Mouse (Mus musculus) heart, adult 2 months (tissue): Measurements from ENCODE around the gene Fos. TPM values are rescaled to one million over a fixed set of nuclear protein-coding genes. Genes with fewer than 3 reads are reported as not detected.

Source experiments
- DNase-seq, 2 experiments: peaks; one replicate each; pipeline ENCODE4 v3.0.0; 2021
- H3K27ac ChIP-seq: fragments of 200-600 bp; 2 replicates; pipeline ENCODE4 v1.8.1; 2022
- H3K27me3 ChIP-seq: fragments of 200-500 bp; 2 replicates; pipeline ENCODE4 v1.6.1; 2012; ENCODE audit warnings: mild to moderate bottlenecking, low read length, inconsistent platforms, mixed read lengths; ENCODE audit not compliant: control insufficient read depth, insufficient read depth
- H3K36me3 ChIP-seq: fragments of 200-500 bp; 2 replicates; pipeline ENCODE4 v1.6.1; 2012; ENCODE audit warnings: low read length, inconsistent platforms; ENCODE audit not compliant: control insufficient read depth, insufficient read depth
- H3K4me1 ChIP-seq: fragments of 200-500 bp; 2 replicates; pipeline ENCODE4 v1.6.1; 2011; ENCODE audit warnings: low read length; ENCODE audit not compliant: control insufficient read depth, insufficient read depth
- H3K4me3 ChIP-seq: fragments of 200-600 bp; 2 replicates; pipeline ENCODE4 v1.8.1; 2022
- H3K79me2 ChIP-seq: fragments of 200-500 bp; replicated peaks from 2 replicates; pipeline ENCODE4 v1.6.1; 2012; ENCODE audit warnings: mild to moderate bottlenecking, inconsistent platforms, low read length, moderate library complexity, mixed read lengths; ENCODE audit not compliant: control insufficient read depth, insufficient read depth
- H3K9ac ChIP-seq: fragments of 200-500 bp; 2 replicates; pipeline ENCODE4 v1.6.1; 2012; ENCODE audit warnings: low read depth, mild to moderate bottlenecking, control low read depth, inconsistent platforms, low read length, mixed read lengths
- CTCF ChIP-seq: fragments of 200-600 bp; IDR thresholded peaks from 2 replicates; pipeline ENCODE4 v1.8.1; 2022; ENCODE audit warnings: antibody characterized with exemption, mild to moderate bottlenecking, moderate library complexity
- EP300 ChIP-seq: fragments of 200-500 bp; IDR thresholded peaks from 2 replicates; pipeline ENCODE4 v1.6.1; 2011; ENCODE audit warnings: low read depth, low read length, control low read depth; ENCODE audit not compliant: insufficient read depth
- POLR2A ChIP-seq: fragments of 200-500 bp; IDR thresholded peaks from 2 replicates; pipeline ENCODE4 v1.6.1; 2011; ENCODE audit warnings: mild to moderate bottlenecking, low read depth, low read length, control low read depth; ENCODE audit not compliant: insufficient read depth
- WGBS: fragments of 180-500 bp; shearing (Covaris S2); methylation state at CpG from one replicate; pipeline ENCODE4 v1.1.7; 2018; 5-methylcytosine and 5-hydroxymethylcytosine counted together
- intact Hi-C: fragments of 180-260 bp; cut with DNase I; formaldehyde crosslinking; loops from one replicate; pipeline ENCODE4 v1.15.1; 2025
- polyA plus RNA-seq: library from polyadenylated mRNA; depleted of rRNA; stranded (reverse); fragments of >200 nt; gene quantifications from 2 replicates; pipeline ENCODE4 v1.2.3, GENCODE M21; 2012
- total RNA-seq, 2 experiments: library from RNA; stranded (reverse); gene quantifications; 2 replicates each; pipeline ENCODE4 v1.2.3; 2021

Fos gene
- total and polyA plus RNA-seq, 3 experiments, result 3.0 to 9.1 (median 5.7) TPM

DNA sequence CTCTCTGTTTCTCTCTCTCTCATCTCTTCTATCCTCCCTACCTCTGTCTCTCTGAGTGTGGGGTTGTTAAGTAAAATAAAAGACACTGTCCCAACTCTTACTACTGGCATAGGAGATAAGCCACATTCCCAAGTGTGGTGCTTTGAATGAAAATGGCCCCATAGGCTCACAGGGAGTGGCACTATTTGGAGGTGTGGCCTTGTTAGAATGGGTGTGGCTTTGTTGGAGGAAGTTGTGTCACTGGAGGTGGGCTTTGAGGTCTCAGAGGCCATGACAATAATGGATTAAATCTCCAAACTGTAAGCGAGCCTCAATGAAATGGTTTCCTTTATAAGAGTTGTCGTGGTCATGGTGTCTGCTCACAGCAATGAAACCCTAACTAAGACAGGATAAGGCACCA, 36.3 kb downstream of the Fos start:
- Histone ChIP-seq H3K27ac (no peak overlapping the region), H3K9ac (no peak overlapping the region), H3K27me3 (no peaks in the 10 kb centered on the region), H3K4me3 (no peak overlapping the region), H3K79me2 (no peaks in the 10 kb centered on the region), H3K36me3 (no peaks in the 10 kb centered on the region), H3K4me1 (no peaks in the 10 kb centered on the region)
- TF ChIP-seq CTCF (no peak), POLR2A (no peak), EP300 (no peak)
- intact Hi-C loops, result loop anchor here (10.0 kb wide), 1 partner anchor 305 kb away; no protein-coding TSS in a partner anchor
- no peak for DNase-seq
- WGBS, result 98% methylated on average over 2 of the region's 2 CpGs

DNA sequence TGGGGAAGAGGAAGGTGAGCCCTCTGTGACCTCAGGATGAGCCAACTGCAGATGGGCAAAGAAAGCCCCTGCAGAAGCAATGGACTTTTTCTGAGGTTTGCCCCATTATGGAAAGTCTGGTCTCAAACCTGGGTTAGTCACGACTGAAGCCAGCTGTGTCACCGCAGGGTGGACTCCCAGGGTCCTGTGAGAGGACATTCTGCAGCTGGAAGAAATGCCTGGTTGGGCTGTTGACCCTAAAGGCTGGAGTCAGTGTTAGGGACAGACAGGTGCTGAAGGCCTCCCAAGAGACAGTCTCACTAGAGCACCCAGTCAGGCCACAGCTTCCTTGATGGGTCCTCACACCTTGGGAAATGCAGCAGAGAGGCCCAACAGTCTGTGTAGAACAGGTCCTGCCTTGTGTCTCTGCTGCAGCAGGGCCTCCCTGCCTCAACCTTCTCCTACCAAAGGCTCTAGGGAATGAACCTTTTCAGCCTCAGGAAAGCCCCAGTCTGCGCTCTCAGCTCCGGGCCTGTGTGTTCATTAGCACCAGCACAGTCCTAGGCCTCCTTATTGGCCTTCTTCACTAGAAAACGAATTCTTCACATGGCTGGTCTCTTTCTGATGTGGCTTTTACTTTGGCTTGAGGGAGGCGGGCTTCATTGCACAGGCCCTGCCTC, 40.2 kb downstream of the Fos start:
- Histone ChIP-seq H3K79me2 (no peaks in the 10 kb centered on the region), H3K27me3 (no peaks in the 10 kb centered on the region), H3K36me3 (no peaks in the 10 kb centered on the region), H3K27ac (no peak overlapping the region), H3K9ac (no peak overlapping the region), H3K4me3 (no peak overlapping the region), H3K4me1 (no peaks in the 10 kb centered on the region; the same call in 1 of the 2 replicates)
- no peak for TF ChIP-seq POLR2A
- TF ChIP-seq EP300, result no peak
- no peak for TF ChIP-seq CTCF
- WGBS, result 89% methylated on average over 6 of the region's 6 CpGs
- intact Hi-C loops, result loop anchor here (10.0 kb wide), 1 partner anchor 301 kb away; no protein-coding TSS in a partner anchor
- no peak for DNase-seq

- 66% methylated on average over 5 of the region's 5 CpGs for WGBS
- DNase-seq, result no peak
- H3K27me3 ChIP-seq, result no peaks in the 10 kb centered on the region
- no peaks in the 10 kb centered on the region for H3K79me2 ChIP-seq
- no peak overlapping the region for H3K4me3 ChIP-seq
- no peak overlapping the region for H3K9ac ChIP-seq
- intact Hi-C loops, result loop anchor here (10.0 kb wide), 1 partner anchor 300 kb away; no protein-coding TSS in a partner anchor
- no peaks in the 10 kb centered on the region for H3K36me3 ChIP-seq
- no peaks in the 10 kb centered on the region; the same call in 1 of the 2 replicates for H3K4me1 ChIP-seq
- no peak overlapping the region for H3K27ac ChIP-seq
- TF ChIP-seq CTCF (no peak), EP300 (no peak), POLR2A (no peak)
Measured at GRCm38 (mm10) chr12:85514958-85515357, 41.3 kb downstream of the Fos start.

DNA sequence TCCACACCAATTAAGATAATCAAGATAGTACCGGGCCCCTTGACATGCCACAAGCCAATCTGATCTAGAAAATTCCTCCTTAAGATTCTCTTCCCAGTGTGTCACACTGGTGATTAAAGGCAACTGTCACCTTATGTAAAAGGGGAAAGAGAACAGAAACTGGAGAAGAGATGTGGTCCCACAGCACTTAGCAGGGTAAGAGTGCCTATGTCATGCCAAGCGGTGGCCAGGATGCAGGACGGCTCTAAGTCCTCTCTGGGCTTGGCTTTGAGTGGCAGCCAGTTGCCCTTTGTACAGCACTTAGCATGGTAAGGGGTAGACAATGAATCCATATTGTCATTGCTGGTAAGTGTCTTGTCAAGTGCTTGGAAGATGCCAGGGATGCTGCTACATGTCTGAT, 42.2 kb downstream of the Fos start:
- WGBS, result 63% methylated on average over 3 of the region's 3 CpGs
- Histone ChIP-seq H3K27me3 (no peaks in the 10 kb centered on the region), H3K4me3 (no peak overlapping the region), H3K4me1 (no peaks in the 10 kb centered on the region; the same call in 1 of the 2 replicates), H3K9ac (no peak overlapping the region), H3K36me3 (no peaks in the 10 kb centered on the region), H3K79me2 (no peaks in the 10 kb centered on the region), H3K27ac (no peak overlapping the region)
- DNase-seq, result no peak
- TF ChIP-seq CTCF (no peak), EP300 (no peak), POLR2A (no peak)
- intact Hi-C loops, result loop anchor here (10.0 kb wide), 1 partner anchor 299 kb away; no protein-coding TSS in a partner anchor

- Histone ChIP-seq H3K9ac (no peak overlapping the region), H3K36me3 (no peaks in the 10 kb centered on the region), H3K79me2 (no peaks in the 10 kb centered on the region), H3K4me1 (peaks cover 2% of the 10 kb centered on the region), H3K27ac (no peak overlapping the region), H3K4me3 (no peak overlapping the region), H3K27me3 (no peaks in the 10 kb centered on the region)
- 90% methylated on average over 13 of the region's 13 CpGs for WGBS
- intact Hi-C loops, result loop anchor here (10.0 kb wide), 1 partner anchor 297 kb away; no protein-coding TSS in a partner anchor
- TF ChIP-seq POLR2A (no peak), EP300 (no peak), CTCF (no peak)
- no peak for DNase-seq
Measured at GRCm38 (mm10) chr12:85517339-85517738, 43.6 kb downstream of the Fos start.

GRCm38 (mm10) chr12:85518009-85518408, 44.3 kb downstream of the Fos start:
- H3K27me3 ChIP-seq, result no peaks in the 10 kb centered on the region
- peaks cover 7% of the 10 kb centered on the region for H3K4me1 ChIP-seq
- H3K79me2 ChIP-seq, result no peaks in the 10 kb centered on the region
- TF ChIP-seq POLR2A (no peak), EP300 (no peak), CTCF (no peak)
- H3K27ac ChIP-seq, result no peak overlapping the region
- intact Hi-C loops, result loop anchor here (10.0 kb wide), 1 partner anchor 297 kb away; no protein-coding TSS in a partner anchor
- WGBS, result 87% methylated on average over 5 of the region's 5 CpGs
- DNase-seq, result no peak
- H3K4me3 ChIP-seq, result no peak overlapping the region
- H3K9ac ChIP-seq, result no peak overlapping the region
- H3K36me3 ChIP-seq, result no peaks in the 10 kb centered on the region
